Mouse (Mus musculus): Measurements from ENCODE around the gene Ccdc124.

DNA sequence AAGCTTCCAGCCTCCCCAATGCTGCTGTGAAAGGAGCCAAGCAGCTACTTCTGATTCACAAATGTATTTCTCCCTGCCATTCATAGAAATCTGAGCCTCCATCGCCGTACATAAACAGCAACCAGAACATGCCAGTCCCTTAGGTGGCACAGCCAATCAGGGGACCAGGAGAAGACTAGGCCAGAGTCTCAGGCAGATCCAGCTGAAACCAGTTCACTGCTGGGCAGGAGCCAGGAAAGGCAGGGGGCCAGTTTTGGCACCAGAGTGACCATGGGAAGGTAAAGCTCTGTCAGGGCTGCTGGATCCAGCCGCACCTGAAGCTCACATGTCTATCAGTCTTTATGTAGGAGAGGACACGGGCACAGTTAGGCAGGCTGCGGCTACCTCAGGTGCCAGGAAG lies 16.9 kb upstream of the Ccdc124 start:
- TF ChIP-seq POLR2A (IDR thresholded peaks at IDR 0.05; ENCODE audit: low read depth, low read length) (no peak), EP300 (IDR thresholded peaks at IDR 0.05; ENCODE audit: low read length) (no peak), MAX (IDR thresholded peaks at IDR 0.05; ENCODE audit: low read length) (no peak), GABPA (IDR thresholded peaks at IDR 0.05; ENCODE audit: insufficient replicate concordance, low read depth, low read length) (no peak), CTCF (conservative IDR thresholded peaks at IDR 0.05 in 1 of 2, IDR thresholded peaks at IDR 0.05 in 1 of 2; ENCODE audit: low read depth in 2 of 2, low read length in 2 of 2) (no peak), CHD2 (IDR thresholded peaks at IDR 0.05; ENCODE audit: low read length) (no peak), JUND (conservative IDR thresholded peaks at IDR 0.05; ENCODE audit: low read depth, low read length) (no peak), MAZ (IDR thresholded peaks at IDR 0.05; ENCODE audit: low read depth, low read length) (no peak), MAFK (IDR thresholded peaks at IDR 0.05; ENCODE audit: insufficient replicate concordance, low read length) (no peak), ZMIZ1 (IDR thresholded peaks at IDR 0.05; ENCODE audit: low read depth, low read length) (no peak), USF2 (conservative IDR thresholded peaks at IDR 0.05; ENCODE audit: low read depth, low read length) (no peak)

Measured in CH12.LX (cell line).